Mouse (Mus musculus) midbrain, embryonic 10.5 days (tissue): ENCODE results near the gene 5031439G07Rik. TPM values are rescaled to one million over a fixed set of nuclear protein-coding genes. Genes with fewer than 3 reads are reported as not detected.

Experiments
- DNase-seq: peaks from one replicate; pipeline ENCODE4 v3.0.0-alpha.2; 2017; ENCODE audit warnings: low spot score
- H3K27ac ChIP-seq: fragments of 300-500 bp; sonication (generic); replicated peaks from 2 replicates; pipeline ENCODE4 v1.5.1; 2016; ENCODE audit warnings: mild to moderate bottlenecking
- H3K27me3 ChIP-seq: fragments of 300-500 bp; sonication (generic); 2 replicates; pipeline ENCODE4 v1.6.1; 2016; ENCODE audit warnings: low read depth, mild to moderate bottlenecking; ENCODE audit not compliant: poor library complexity, severe bottlenecking
- H3K36me3 ChIP-seq: fragments of 300-500 bp; sonication (generic); 2 replicates; pipeline ENCODE4 v1.6.1; 2016; ENCODE audit warnings: mild to moderate bottlenecking, moderate library complexity
- H3K4me1 ChIP-seq: fragments of 300-500 bp; sonication (generic); 2 replicates; pipeline ENCODE4 v1.6.1; 2016
- H3K4me3 ChIP-seq: fragments of 300-500 bp; sonication (generic); 2 replicates; pipeline ENCODE4 v1.5.1; 2016; ENCODE audit warnings: mild to moderate bottlenecking, moderate library complexity
- H3K9me3 ChIP-seq: fragments of 300-500 bp; sonication (generic); replicated peaks from 2 replicates; pipeline ENCODE4 v1.6.1; 2016; ENCODE audit warnings: mild to moderate bottlenecking
- WGBS: fragments of 180-500 bp; shearing (Covaris S2); methylation state at CpG from one replicate; pipeline ENCODE4 v1.1.7; 2016; 5-methylcytosine and 5-hydroxymethylcytosine counted together
- polyA plus RNA-seq: library from polyadenylated mRNA; unstranded; fragments of >200 nt; fragmentation: Nextera tagmentation; extraction: Ambion mirVana; gene quantifications from 2 replicates; pipeline ENCODE4 v1.2.1, GENCODE M21; 2016

Gene 5031439G07Rik
- polyA plus RNA-seq, 1 experiment from 2014 or later: 10.1 TPM

GRCm38 (mm10) chr15:84964771-84965170, 23.6 kb downstream of the 5031439G07Rik start:
- H3K36me3 ChIP-seq: peaks cover 6% of the 10 kb centered on the region; the same call in 1 of the 2 replicates
- no peak for DNase-seq
- no peaks in the 10 kb centered on the region for H3K9me3 ChIP-seq
- H3K4me3 ChIP-seq: no peak overlapping the region
- no peaks in the 10 kb centered on the region for H3K27me3 ChIP-seq
- peaks cover 10% of the 10 kb centered on the region for H3K4me1 ChIP-seq
- WGBS: 83% methylated on average over 5 of the region's 5 CpGs
- no peak overlapping the region for H3K27ac ChIP-seq

- Histone ChIP-seq H3K27me3 (no peaks in the 10 kb centered on the region), H3K27ac (no peak overlapping the region), H3K36me3 (peaks cover 26% of the 10 kb centered on the region), H3K4me3 (no peak overlapping the region), H3K4me1 (peaks cover 28% of the 10 kb centered on the region), H3K9me3 (no peaks in the 10 kb centered on the region)
- DNase-seq: no peak
- WGBS: 86% methylated on average over 2 of the region's 2 CpGs
Observed at GRCm38 (mm10) chr15:84962518-84962917, 25.8 kb downstream of the 5031439G07Rik start.

- H3K9me3 ChIP-seq: no peaks in the 10 kb centered on the region
- no peak overlapping the region for H3K27ac ChIP-seq
- peaks cover 40% of the 10 kb centered on the region for H3K36me3 ChIP-seq
- H3K27me3 ChIP-seq: no peaks in the 10 kb centered on the region
- no peak for DNase-seq
- WGBS: 28% methylated on average over 8 of the region's 8 CpGs
- peaks cover 29% of the 10 kb centered on the region for H3K4me1 ChIP-seq
- no peak overlapping the region for H3K4me3 ChIP-seq
Observed at GRCm38 (mm10) chr15:84960692-84961091, 27.7 kb downstream of the 5031439G07Rik start.

DNA sequence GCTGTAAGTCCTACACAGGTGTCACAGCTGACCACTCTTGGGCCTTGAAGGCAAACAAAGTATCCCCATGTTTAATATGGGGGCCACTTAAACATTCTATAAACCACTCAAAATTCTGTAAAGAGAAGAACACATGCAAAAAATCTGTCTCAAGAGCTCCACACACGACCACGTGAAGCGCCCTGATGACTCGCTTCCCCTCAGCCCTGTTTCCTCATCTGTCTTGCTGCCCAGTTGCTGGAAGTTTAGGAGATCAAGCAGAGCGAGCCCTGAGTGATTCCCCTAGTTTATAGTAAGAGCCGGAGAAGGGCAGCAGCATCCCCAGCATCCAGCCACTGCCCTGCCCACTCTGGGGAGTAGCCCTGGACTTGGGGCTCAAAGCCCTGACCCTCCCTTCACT, 28.5 kb downstream of the 5031439G07Rik start:
- DNase-seq: no peak
- peaks cover 29% of the 10 kb centered on the region for H3K4me1 ChIP-seq
- H3K9me3 ChIP-seq: no peaks in the 10 kb centered on the region
- H3K27me3 ChIP-seq: no peaks in the 10 kb centered on the region
- no peak overlapping the region for H3K4me3 ChIP-seq
- 82% methylated on average over 6 of the region's 6 CpGs for WGBS
- H3K36me3 ChIP-seq: peaks cover 48% of the 10 kb centered on the region
- no peak overlapping the region for H3K27ac ChIP-seq

DNA sequence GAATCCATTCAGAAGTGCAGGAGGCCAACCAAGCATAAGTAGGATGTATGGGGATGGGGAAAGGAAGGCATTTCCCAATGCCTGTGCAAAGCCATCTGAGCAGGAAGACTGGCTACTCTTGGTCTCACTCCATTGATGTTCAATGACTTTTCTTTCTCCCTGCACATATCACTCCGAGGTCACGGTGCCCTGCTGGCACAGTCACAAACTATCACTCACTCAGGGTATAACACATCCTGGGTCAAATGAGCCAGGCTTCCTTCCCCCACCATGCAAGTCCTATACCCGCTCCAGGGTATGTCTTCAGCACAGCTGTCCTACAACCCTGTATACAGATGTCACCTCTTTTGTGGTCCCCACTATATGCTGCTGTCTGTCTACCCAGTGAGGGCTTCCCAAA, 30.0 kb downstream of the 5031439G07Rik start:
- Histone ChIP-seq H3K36me3 (peaks cover 63% of the 10 kb centered on the region), H3K4me1 (peaks cover 29% of the 10 kb centered on the region), H3K9me3 (no peaks in the 10 kb centered on the region), H3K27ac (no peak overlapping the region), H3K27me3 (no peaks in the 10 kb centered on the region), H3K4me3 (no peak overlapping the region)
- DNase-seq: no peak
- WGBS: 90% methylated on average over 3 of the region's 3 CpGs

- peaks cover 29% of the 10 kb centered on the region for H3K4me1 ChIP-seq
Observed at GRCm38 (mm10) chr15:84957851-84958250, 30.5 kb downstream of the 5031439G07Rik start.

DNA sequence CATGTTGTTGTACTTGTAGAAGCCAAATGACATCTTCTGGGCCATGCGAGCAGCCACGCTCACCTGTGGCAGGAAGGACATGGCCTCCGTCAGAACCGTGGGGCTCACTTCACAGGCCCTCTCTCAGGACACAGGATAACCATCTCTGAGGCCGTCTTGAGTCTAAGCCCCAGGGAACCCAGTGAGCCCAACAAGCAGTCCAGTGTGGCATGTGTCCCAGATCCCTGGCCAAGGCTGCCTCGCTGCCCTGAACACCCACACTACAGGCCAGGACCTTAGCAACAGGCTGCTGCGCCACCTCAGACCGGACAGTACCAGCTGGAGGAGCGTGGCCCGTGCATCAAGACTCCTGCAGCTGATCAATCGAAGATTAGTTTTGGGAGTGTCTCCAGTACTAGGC, 35.1 kb downstream of the 5031439G07Rik start:
- Histone ChIP-seq H3K36me3 (peaks cover 94% of the 10 kb centered on the region), H3K27ac (no peak overlapping the region), H3K4me3 (no peak overlapping the region), H3K4me1 (peaks cover 9% of the 10 kb centered on the region), H3K9me3 (no peaks in the 10 kb centered on the region), H3K27me3 (no peaks in the 10 kb centered on the region)
- 92% methylated on average over 11 of the region's 11 CpGs for WGBS
- DNase-seq: no peak

More at GRCm38 (mm10) chr15:84957851-84958250, 30.5 kb downstream of the 5031439G07Rik start:
- H3K27ac ChIP-seq: no peak overlapping the region
- H3K9me3 ChIP-seq: no peaks in the 10 kb centered on the region
- peaks cover 68% of the 10 kb centered on the region for H3K36me3 ChIP-seq
- 43% methylated on average over 3 of the region's 3 CpGs for WGBS
- H3K27me3 ChIP-seq: no peaks in the 10 kb centered on the region
- no peak overlapping the region for H3K4me3 ChIP-seq
- no peak for DNase-seq

DNA sequence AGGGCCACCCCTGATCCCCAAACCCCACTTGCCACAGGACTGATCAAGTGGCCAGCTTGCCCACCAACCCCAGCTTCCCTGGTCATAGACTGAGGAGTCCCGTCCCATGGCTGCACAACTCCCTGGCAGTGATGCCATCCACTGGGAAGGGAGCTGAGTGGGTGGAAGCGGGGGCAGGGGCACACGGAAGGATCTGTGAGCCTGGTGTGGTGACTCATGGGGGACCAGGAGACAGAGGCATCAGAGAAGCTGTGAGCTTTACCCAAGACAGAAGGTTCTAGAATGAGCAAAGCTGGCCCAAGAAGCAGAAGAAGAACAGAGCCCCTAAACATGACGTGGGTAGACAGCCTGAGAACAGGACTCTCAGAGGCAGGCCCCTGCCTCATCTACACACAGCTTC, 38.3 kb downstream of the 5031439G07Rik start:
- Histone ChIP-seq H3K9me3 (no peaks in the 10 kb centered on the region), H3K27me3 (no peaks in the 10 kb centered on the region), H3K4me3 (no peak overlapping the region), H3K27ac (no peak overlapping the region), H3K36me3 (peaks cover 84% of the 10 kb centered on the region), H3K4me1 (no peaks in the 10 kb centered on the region)
- DNase-seq: no peak
- WGBS: 89% methylated on average over 4 of the region's 4 CpGs

DNA sequence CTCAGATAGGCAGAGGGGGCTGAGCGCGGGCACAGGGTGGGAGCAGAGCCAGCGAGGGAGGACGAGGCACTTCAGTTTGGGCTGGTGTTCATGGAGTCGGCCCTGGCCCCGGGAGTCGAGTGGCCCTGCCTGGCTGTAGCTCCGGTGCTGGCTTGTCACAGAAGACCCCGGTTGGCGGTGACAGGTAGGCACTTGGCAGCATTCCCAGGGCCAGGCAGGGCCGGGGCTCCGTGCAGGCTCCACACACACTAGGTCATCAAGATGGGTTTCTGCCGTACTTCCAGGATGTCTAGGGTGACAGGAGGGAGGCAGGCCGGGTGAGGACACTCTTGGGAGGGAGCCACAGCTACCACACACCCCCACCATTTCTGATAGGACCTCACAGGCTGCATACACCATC, 39.4 kb downstream of the 5031439G07Rik start:
- DNase-seq: no peak
- peaks cover 74% of the 10 kb centered on the region for H3K36me3 ChIP-seq
- WGBS: 93% methylated on average over 14 of the region's 14 CpGs

GRCm38 (mm10) chr15:84944319-84944718, 44.0 kb downstream of the 5031439G07Rik start:
- peaks cover 71% of the 10 kb centered on the region for H3K36me3 ChIP-seq
- H3K27ac ChIP-seq: no peak overlapping the region
- WGBS: 89% methylated on average over 5 of the region's 5 CpGs
- no peak for DNase-seq
- H3K27me3 ChIP-seq: no peaks in the 10 kb centered on the region
- no peaks in the 10 kb centered on the region for H3K4me1 ChIP-seq
- no peak overlapping the region for H3K4me3 ChIP-seq
- H3K9me3 ChIP-seq: no peaks in the 10 kb centered on the region

More for the DNA sequence above, 39.4 kb downstream of the 5031439G07Rik start:
- Histone ChIP-seq H3K4me1 (no peaks in the 10 kb centered on the region), H3K9me3 (no peaks in the 10 kb centered on the region), H3K27me3 (no peaks in the 10 kb centered on the region), H3K27ac (no peak overlapping the region), H3K4me3 (no peak overlapping the region)

GRCm38 (mm10) chr15:84942647-84943285, 45.6 kb downstream of the 5031439G07Rik start:
- 83% methylated on average over 11 of the region's 11 CpGs for WGBS
- peaks cover 71% of the 10 kb centered on the region for H3K36me3 ChIP-seq

GRCm38 (mm10) chr15:84940102-84940501, 48.2 kb downstream of the 5031439G07Rik start:
- DNase-seq: no peak
- no peaks in the 10 kb centered on the region for H3K27me3 ChIP-seq
- H3K36me3 ChIP-seq: peaks cover 86% of the 10 kb centered on the region
- 75% methylated on average over 12 of the region's 12 CpGs for WGBS
- no peaks in the 10 kb centered on the region for H3K9me3 ChIP-seq
- H3K4me3 ChIP-seq: no peak overlapping the region
- H3K4me1 ChIP-seq: no peaks in the 10 kb centered on the region
- H3K27ac ChIP-seq: no peak overlapping the region

More at GRCm38 (mm10) chr15:84942647-84943285, 45.6 kb downstream of the 5031439G07Rik start:
- Histone ChIP-seq H3K4me3 (no peak overlapping the region), H3K4me1 (no peaks in the 10 kb centered on the region), H3K27ac (no peak overlapping the region), H3K27me3 (no peaks in the 10 kb centered on the region), H3K9me3 (no peaks in the 10 kb centered on the region)
- DNase-seq: no peak

DNA sequence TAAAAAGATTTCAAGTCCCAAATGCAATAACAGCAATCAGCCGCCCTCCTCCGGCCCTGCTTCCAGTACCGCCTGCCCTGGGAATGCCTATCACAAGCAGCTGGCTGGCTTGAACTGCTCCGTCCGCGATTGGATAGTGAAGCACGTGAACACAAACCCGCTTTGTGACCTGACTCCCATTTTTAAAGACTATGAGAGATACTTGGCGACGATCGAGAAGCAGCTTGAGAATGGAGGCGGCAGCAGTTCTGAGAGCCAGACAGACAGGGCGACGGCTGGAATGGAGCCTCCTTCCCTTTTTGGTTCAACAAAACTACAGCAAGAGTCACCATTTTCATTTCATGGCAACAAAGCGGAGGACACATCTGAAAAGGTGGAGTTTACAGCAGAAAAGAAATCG, 53.5 kb downstream of the 5031439G07Rik start:
- Histone ChIP-seq H3K36me3 (peaks cover 100% of the 10 kb centered on the region), H3K27ac (no peak overlapping the region)

More for the DNA sequence above, 53.5 kb downstream of the 5031439G07Rik start:
- no peaks in the 10 kb centered on the region for H3K4me1 ChIP-seq
- whole genome bisulfite sequencing: 95% methylated on average over 16 of the region's 16 CpGs
- no peaks in the 10 kb centered on the region for H3K27me3 ChIP-seq
- DNase-seq: no peak
- no peaks in the 10 kb centered on the region for H3K9me3 ChIP-seq
- H3K4me3 ChIP-seq: no peak overlapping the region
